Mouse (Mus musculus) kidney, adult 2 months (tissue): ENCODE measurements at regions not wholly inside any gene's neighbourhood (a gene's known extent, or its start where the extent isn't known, plus 50 kb on each side); places are given as distances from the start of the nearest gene placed in this dataset.
"Not testable (repeated sequence)": the region's sequence is repeated elsewhere in the genome, so short reads cannot be mapped to it uniquely, and the experiment has no call there.

Source experiments
- DNase-seq: peaks from one replicate; pipeline ENCODE4 v3.0.0; 2021
- H3K27ac ChIP-seq: fragments of 200-500 bp; 2 replicates; pipeline ENCODE4 v1.5.1; 2012; ENCODE audit warnings: low read depth, low read length, control low read depth, inconsistent platforms; ENCODE audit not compliant: insufficient read depth
- H3K27me3 ChIP-seq: fragments of 200-500 bp; replicated peaks from 2 replicates; pipeline ENCODE4 v1.6.1; 2012; ENCODE audit warnings: mild to moderate bottlenecking, moderate library complexity, low read length, inconsistent platforms; ENCODE audit not compliant: control insufficient read depth, insufficient read depth
- H3K36me3 ChIP-seq: fragments of 200-500 bp; 2 replicates; pipeline ENCODE4 v1.6.1; 2012; ENCODE audit warnings: mild to moderate bottlenecking, moderate library complexity, low read length, inconsistent platforms; ENCODE audit not compliant: control insufficient read depth, insufficient read depth
- H3K4me1 ChIP-seq: fragments of 200-500 bp; 2 replicates; pipeline ENCODE4 v1.6.1; 2011; ENCODE audit warnings: low read length; ENCODE audit not compliant: control insufficient read depth, insufficient read depth
- H3K4me3 ChIP-seq: fragments of 200-500 bp; 2 replicates; pipeline ENCODE4 v1.5.1; 2011; ENCODE audit warnings: mild to moderate bottlenecking, low read depth, low read length, control low read depth; ENCODE audit not compliant: insufficient read depth
- CTCF ChIP-seq: fragments of 200-500 bp; conservative IDR thresholded peaks from 2 replicates; pipeline ENCODE4 v1.5.1; 2011; ENCODE audit warnings: low read depth, mild to moderate bottlenecking, control low read depth, low read length, moderate library complexity, mixed read lengths; ENCODE audit not compliant: insufficient read depth, insufficient read length
- POLR2A ChIP-seq: fragments of 200-500 bp; IDR thresholded peaks from one replicate; pipeline ENCODE4 v1.6.1; 2011; ENCODE audit warnings: low read depth, low read length, control low read depth
- WGBS: fragments of 180-500 bp; shearing (Covaris S2); methylation state at CpG from one replicate; pipeline ENCODE4 v1.1.7; 2018; 5-methylcytosine and 5-hydroxymethylcytosine counted together

- no peaks in the 10 kb centered on the region for H3K36me3 ChIP-seq
- H3K4me3 ChIP-seq: no peak overlapping the region
- no peak for DNase-seq
- WGBS: 70% methylated on average over 2 of the region's 2 CpGs
- peaks cover 8% of the 10 kb centered on the region for H3K4me1 ChIP-seq
- H3K27ac ChIP-seq: no peak overlapping the region
- H3K27me3 ChIP-seq: no peaks in the 10 kb centered on the region
- TF ChIP-seq CTCF: no peak
- no peak for TF ChIP-seq POLR2A
Measured at GRCm38 (mm10) chr12:77088452-77088851, 126.5 kb upstream of the Max start.

- H3K4me3 ChIP-seq, H3K4me1 ChIP-seq, H3K27ac ChIP-seq, DNase-seq, H3K27me3 ChIP-seq, H3K36me3 ChIP-seq: not testable (repeated sequence)
- 89% methylated on average over 1 of the region's 1 CpGs for WGBS
Measured at GRCm38 (mm10) chr12:77086931-77087330, 124.9 kb upstream of the Max start.

GRCm38 (mm10) chr12:77085894-77086293 lies 123.9 kb upstream of the Max start:
- TF ChIP-seq POLR2A (no peak), CTCF (no peak)
- H3K4me3 ChIP-seq: no peak overlapping the region
- H3K27me3 ChIP-seq: no peaks in the 10 kb centered on the region
- 81% methylated on average over 5 of the region's 5 CpGs for WGBS
- no peaks in the 10 kb centered on the region for H3K36me3 ChIP-seq
- no peak for DNase-seq
- no peaks in the 10 kb centered on the region for H3K4me1 ChIP-seq
- no peak overlapping the region for H3K27ac ChIP-seq

- 81% methylated on average over 7 of the region's 7 CpGs for WGBS
- TF ChIP-seq CTCF (no peak), POLR2A (no peak)
- Histone ChIP-seq H3K36me3 (no peaks in the 10 kb centered on the region), H3K27me3 (no peaks in the 10 kb centered on the region), H3K4me1 (no peaks in the 10 kb centered on the region), H3K27ac (no peak overlapping the region), H3K4me3 (no peak overlapping the region)
- DNase-seq: no peak
Measured at GRCm38 (mm10) chr12:77085244-77085643, 123.2 kb upstream of the Max start.

GRCm38 (mm10) chr12:77084744-77085143 lies 122.7 kb upstream of the Max start:
- WGBS: 88% methylated on average over 5 of the region's 5 CpGs
- no peaks in the 10 kb centered on the region for H3K36me3 ChIP-seq
- no peak for TF ChIP-seq POLR2A
- no peak for TF ChIP-seq CTCF
- no peaks in the 10 kb centered on the region for H3K4me1 ChIP-seq
- no peak overlapping the region for H3K4me3 ChIP-seq
- H3K27ac ChIP-seq: no peak overlapping the region
- no peaks in the 10 kb centered on the region for H3K27me3 ChIP-seq
- no peak for DNase-seq

- 69% methylated on average over 1 of the region's 1 CpGs for WGBS
- Histone ChIP-seq H3K27ac (no peak overlapping the region), H3K36me3 (no peaks in the 10 kb centered on the region), H3K4me3 (no peak overlapping the region), H3K27me3 (no peaks in the 10 kb centered on the region), H3K4me1 (no peaks in the 10 kb centered on the region)
- TF ChIP-seq CTCF: no peak
- DNase-seq: no peak
Measured at GRCm38 (mm10) chr12:77084343-77084742, 122.3 kb upstream of the Max start.

GRCm38 (mm10) chr12:77083760-77084159 lies 121.8 kb upstream of the Max start:
- no peak for TF ChIP-seq CTCF
- no peak for TF ChIP-seq POLR2A
- Histone ChIP-seq H3K36me3 (no peaks in the 10 kb centered on the region), H3K4me1 (no peaks in the 10 kb centered on the region), H3K4me3 (no peak overlapping the region), H3K27ac (no peak overlapping the region), H3K27me3 (no peaks in the 10 kb centered on the region)
- WGBS: 78% methylated on average over 6 of the region's 6 CpGs
- no peak for DNase-seq

- WGBS: 93% methylated on average over 2 of the region's 2 CpGs
- no peaks in the 10 kb centered on the region for H3K4me1 ChIP-seq
- no peak overlapping the region for H3K27ac ChIP-seq
- no peak for TF ChIP-seq CTCF
- no peak for TF ChIP-seq POLR2A
- no peaks in the 10 kb centered on the region for H3K36me3 ChIP-seq
- no peak for DNase-seq
- no peak overlapping the region for H3K4me3 ChIP-seq
- H3K27me3 ChIP-seq: no peaks in the 10 kb centered on the region
Measured at GRCm38 (mm10) chr12:77081774-77082173, 119.8 kb upstream of the Max start.
